Mouse (Mus musculus) kidney, adult 9 months (tissue): ENCODE results near the gene Gan.

ENCODE experiments used
- DNase-seq: peaks from one replicate; pipeline ENCODE4 v3.0.0; 2022

Gan gene

GRCm38 (mm10) chr8:117159031-117159430 lies 1.1 kb downstream of the Gan start:
- DNase-seq, result peak; percentile 68

- DNase-seq, result no peak
Measured at GRCm38 (mm10) chr8:117164912-117165311, 7.0 kb downstream of the Gan start.

GRCm38 (mm10) chr8:117165542-117165941 lies 7.6 kb downstream of the Gan start:
- no peak for DNase-seq

GRCm38 (mm10) chr8:117166515-117166914 lies 8.6 kb downstream of the Gan start:
- no peak for DNase-seq

GRCm38 (mm10) chr8:117167243-117167883 lies 9.4 kb downstream of the Gan start:
- no peak for DNase-seq

- no peak for DNase-seq
Measured at GRCm38 (mm10) chr8:117168378-117168777, 10.4 kb downstream of the Gan start.

GRCm38 (mm10) chr8:117171826-117172225 lies 13.9 kb downstream of the Gan start:
- DNase-seq, result peak; percentile 24

GRCm38 (mm10) chr8:117172904-117173303 lies 15.0 kb downstream of the Gan start:
- peak; percentile 31 for DNase-seq

- no peak for DNase-seq
Measured at GRCm38 (mm10) chr8:117173690-117174089, 15.8 kb downstream of the Gan start.

GRCm38 (mm10) chr8:117174536-117174935 lies 16.6 kb downstream of the Gan start:
- no peak for DNase-seq

GRCm38 (mm10) chr8:117176308-117176707 lies 18.4 kb downstream of the Gan start:
- DNase-seq, result no peak

- no peak for DNase-seq
Measured at GRCm38 (mm10) chr8:117177236-117177635, 19.3 kb downstream of the Gan start.

GRCm38 (mm10) chr8:117178039-117178438 lies 20.1 kb downstream of the Gan start:
- no peak for DNase-seq

- DNase-seq, result no peak
Measured at GRCm38 (mm10) chr8:117178676-117179075, 20.7 kb downstream of the Gan start.

- DNase-seq, result no peak
Measured at GRCm38 (mm10) chr8:117182746-117183145, 24.8 kb downstream of the Gan start.

- DNase-seq, result no peak
Measured at GRCm38 (mm10) chr8:117183664-117184377, 25.9 kb downstream of the Gan start.

- peak; percentile 39 for DNase-seq
Measured at GRCm38 (mm10) chr8:117194355-117194754, 36.4 kb downstream of the Gan start.

- DNase-seq, result no peak
Measured at GRCm38 (mm10) chr8:117196593-117196992, 38.7 kb downstream of the Gan start.

GRCm38 (mm10) chr8:117197551-117197950 lies 39.6 kb downstream of the Gan start:
- DNase-seq, result no peak

GRCm38 (mm10) chr8:117198141-117198935 lies 40.4 kb downstream of the Gan start:
- peak; percentile 72 for DNase-seq

- DNase-seq, result peak; percentile 28
Measured at GRCm38 (mm10) chr8:117199658-117200057, 41.7 kb downstream of the Gan start.

GRCm38 (mm10) chr8:117200346-117200745 lies 42.4 kb downstream of the Gan start:
- DNase-seq, result no peak

GRCm38 (mm10) chr8:117200803-117201202 lies 42.9 kb downstream of the Gan start:
- DNase-seq, result no peak
